Mouse (Mus musculus): ENCODE results near the gene Tmem88.

DNA sequence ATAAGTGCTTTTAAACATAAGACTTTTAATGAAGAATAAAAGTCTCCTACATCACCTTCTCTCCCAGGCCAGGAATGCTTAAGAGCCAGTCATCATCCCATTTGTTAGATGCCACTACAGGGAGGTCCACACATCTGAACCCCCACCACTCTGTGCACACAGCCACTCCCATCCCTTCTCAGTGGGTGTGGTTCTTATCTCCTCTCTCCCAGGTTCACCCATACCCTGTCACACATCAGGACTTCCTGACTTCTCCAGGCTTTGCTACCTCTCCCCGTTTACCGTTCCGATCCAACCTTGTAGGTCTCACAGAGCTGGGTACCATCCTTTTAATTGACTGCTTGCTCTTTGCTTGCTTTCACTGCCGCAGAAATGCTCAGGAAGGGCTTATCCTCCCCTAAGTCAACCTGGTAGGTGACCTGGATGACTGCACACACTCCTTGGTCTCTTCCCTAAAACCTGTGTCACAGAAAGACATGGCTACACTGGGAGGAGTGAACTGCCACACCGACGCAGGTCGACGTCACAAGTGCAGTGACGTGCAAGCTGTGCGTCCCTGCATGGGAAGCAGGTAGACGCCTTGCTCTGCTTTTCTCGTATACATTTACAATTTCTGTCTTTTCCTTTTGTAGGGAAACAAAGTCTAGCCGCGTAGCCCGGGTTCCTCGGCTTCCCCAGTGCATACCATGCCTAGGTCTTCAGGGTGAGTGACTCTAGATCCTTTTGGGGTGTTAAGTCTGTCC is 24.6 kb downstream of the Tmem88 start:
- TF ChIP-seq TBP (conservative IDR thresholded peaks at IDR 0.05; ENCODE audit: low read depth, low read length) (no peak), CTCF (conservative IDR thresholded peaks at IDR 0.05 in 1 of 2, IDR thresholded peaks at IDR 0.05 in 1 of 2; ENCODE audit: low read depth in 2 of 2, low read length in 2 of 2) (no peak), RCOR1 (conservative IDR thresholded peaks at IDR 0.05; ENCODE audit: low read depth, low read length) (no peak), JUND (conservative IDR thresholded peaks at IDR 0.05; ENCODE audit: low read depth, low read length) (no peak), ZKSCAN1 (IDR thresholded peaks at IDR 0.05; ENCODE audit: borderline replicate concordance, low read depth, low read length) (no peak), NELFE (IDR thresholded peaks at IDR 0.05; ENCODE audit: low read depth, low read length) (no peak)

All from CH12.LX (cell line).